ENCODE assay signal across 8 mouse cellular contexts in genomic region chr7:29179323-29179722, GRCm38 (mm10). TPM values are rescaled to one million over a fixed set of nuclear protein-coding genes. Genes with fewer than 3 reads are reported as not detected.
DNase-seq lines count a peak whose midpoint lies in the region; ATAC-seq and TF ChIP-seq lines count a peak whose summit lies in the region.

No protein-coding gene starts in this region.

- WGBS in kidney, embryonic 15.5 days, result 38% methylated on average over 7 of the region's 7 CpGs
- WGBS in heart, embryonic 15.5 days, result 22% methylated on average over 7 of the region's 7 CpGs
- 13% methylated on average over 7 of the region's 7 CpGs for WGBS in liver, postnatal 0 days (ENCODE audit: insufficient replicate concordance)
- WGBS in stomach, postnatal 0 days, result 19% methylated on average over 7 of the region's 7 CpGs

- no peak for TF ChIP-seq CTCF in liver, postnatal 0 days (IDR thresholded peaks at IDR 0.05; ENCODE audit: low read depth)
- no peak for TF ChIP-seq CTCF in stomach, postnatal 0 days (IDR thresholded peaks at IDR 0.05; ENCODE audit: low read depth)

- peak overlapping the region; percentile 76 for H3K9ac ChIP-seq in kidney, embryonic 15.5 days
- 0 out of 2 replicates have a peak overlapping the region, but pooled peaks have one; percentile 82 for H3K9ac ChIP-seq in heart, embryonic 15.5 days
- H3K9ac ChIP-seq in liver, postnatal 0 days (replicated peaks), result peak overlapping the region; percentile 86
- peak overlapping the region; percentile 50 for H3K9ac ChIP-seq in stomach, postnatal 0 days (ENCODE audit: low read length)

- H3K9me3 ChIP-seq in kidney, embryonic 15.5 days (replicated peaks), result no peaks in the 10 kb centered on the region
- H3K9me3 ChIP-seq in heart, embryonic 15.5 days (replicated peaks), result no peaks in the 10 kb centered on the region
- no peaks in the 10 kb centered on the region for H3K9me3 ChIP-seq in liver, postnatal 0 days (ENCODE audit: low read length)
- H3K9me3 ChIP-seq in stomach, postnatal 0 days (ENCODE audit: control insufficient read depth, low read length), result no peaks in the 10 kb centered on the region

- peaks cover 18% of the 10 kb centered on the region for H3K4me1 ChIP-seq in kidney, embryonic 15.5 days
- H3K4me1 ChIP-seq in heart, embryonic 15.5 days (replicated peaks), result peaks cover 13% of the 10 kb centered on the region
- H3K4me1 ChIP-seq in liver, postnatal 0 days (ENCODE audit: insufficient read depth), result peaks cover 16% of the 10 kb centered on the region
- H3K4me1 ChIP-seq in stomach, postnatal 0 days (replicated peaks; ENCODE audit: control insufficient read depth, insufficient read depth), result peaks cover 4% of the 10 kb centered on the region; the same call in 1 of the 2 replicates

- no peak overlapping the region for H3K27ac ChIP-seq in kidney, embryonic 15.5 days
- H3K27ac ChIP-seq in heart, embryonic 15.5 days, result no peak overlapping the region
- peak overlapping the region; percentile 82 for H3K27ac ChIP-seq in liver, postnatal 0 days (ENCODE audit: low read depth)
- 0 out of 2 replicates have a peak overlapping the region, but pooled peaks have one; percentile 46 for H3K27ac ChIP-seq in stomach, postnatal 0 days (replicated peaks)

- no peak for TF ChIP-seq EP300 in liver, postnatal 0 days (IDR thresholded peaks at IDR 0.05; ENCODE audit: low read depth)
- TF ChIP-seq EP300 in stomach, postnatal 0 days (optimal IDR thresholded peaks at IDR 0.05), result no peak

- DNase-seq in kidney, postnatal 14 days, result no peak
- DNase-seq in Muller cell, postnatal 12 days (ENCODE audit: inconsistent ontology term), result peak; percentile 68
- peak; percentile 37 for DNase-seq in liver, postnatal 0 days
- peak; percentile 43 for DNase-seq in stomach, postnatal 0 days (ENCODE audit: low spot score)
- DNase-seq in ovary, adult 18-20 months (ENCODE audit: low spot score), result no peak
- no peak for DNase-seq in kidney, postnatal 10 days

- peaks cover 34% of the 10 kb centered on the region for H3K36me3 ChIP-seq in kidney, embryonic 15.5 days
- peaks cover 24% of the 10 kb centered on the region for H3K36me3 ChIP-seq in heart, embryonic 15.5 days
- H3K36me3 ChIP-seq in liver, postnatal 0 days (replicated peaks; ENCODE audit: insufficient read depth, low read length), result peaks cover 29% of the 10 kb centered on the region
- peaks cover 18% of the 10 kb centered on the region for H3K36me3 ChIP-seq in stomach, postnatal 0 days (ENCODE audit: control insufficient read depth, insufficient read depth, low read length)

- no peak for ATAC-seq in kidney, embryonic 15.5 days (replicated peaks; ENCODE audit: low FRiP score)
- no peak for ATAC-seq in heart, embryonic 15.5 days (replicated peaks; ENCODE audit: insufficient number of reproducible peaks, insufficient read depth, low FRiP score, low read depth)
- ATAC-seq in liver, postnatal 0 days, result peak; percentile 32; the same call in 1 of the 2 replicates
- peak; percentile 30 for ATAC-seq in stomach, postnatal 0 days (ENCODE audit: low FRiP score, low TSS enrichment)

- peak overlapping the region; percentile 78 for H3K4me3 ChIP-seq in kidney, embryonic 15.5 days (replicated peaks)
- peak overlapping the region; percentile 91 for H3K4me3 ChIP-seq in heart, embryonic 15.5 days
- H3K4me3 ChIP-seq in liver, postnatal 0 days (ENCODE audit: low read depth, low read length), result peak overlapping the region; percentile 88
- H3K4me3 ChIP-seq in stomach, postnatal 0 days (ENCODE audit: low read depth, low read length), result peak overlapping the region; percentile 81

- peak overlapping the region; percentile 80 for H3K4me2 ChIP-seq in kidney, embryonic 15.5 days
- peak overlapping the region; percentile 71 for H3K4me2 ChIP-seq in heart, embryonic 15.5 days
- peak overlapping the region; percentile 95 for H3K4me2 ChIP-seq in liver, postnatal 0 days (ENCODE audit: low read depth, low read length)
- H3K4me2 ChIP-seq in stomach, postnatal 0 days (replicated peaks; ENCODE audit: low read depth), result peak overlapping the region; percentile 86

- peaks cover 7% of the 10 kb centered on the region for H3K27me3 ChIP-seq in kidney, embryonic 15.5 days
- H3K27me3 ChIP-seq in heart, embryonic 15.5 days, result peaks cover under 1% of the 10 kb centered on the region; the same call in 1 of the 2 replicates
- no peaks in the 10 kb centered on the region for H3K27me3 ChIP-seq in liver, postnatal 0 days (ENCODE audit: insufficient read depth, low read length)
- H3K27me3 ChIP-seq in stomach, postnatal 0 days (ENCODE audit: control insufficient read depth, insufficient read depth, low read length), result no peaks in the 10 kb centered on the region

RNA-seq across cellular contexts. Expression of gene Psmd8, which starts 1.2 kb away (rescaled TPM):
- 263 and 266 TPM in 2 replicates for polyA plus RNA-seq in kidney, embryonic 15.5 days (2015; fragmentation: Nextera tagmentation; extraction: Ambion mirVana)
- polyA plus RNA-seq in heart, embryonic 15.5 days (2015; fragmentation: Nextera tagmentation; extraction: Ambion mirVana), result 204 and 207 TPM in 2 replicates
- 143 TPM in 2 replicates for polyA plus RNA-seq in liver, postnatal 0 days (2015; fragmentation: Nextera tagmentation; extraction: Ambion mirVana)
- 262 and 269 TPM in 2 replicates for polyA plus RNA-seq in stomach, postnatal 0 days (2015; fragmentation: Nextera tagmentation; extraction: Ambion mirVana)

RNA-seq across cellular contexts. Expression of gene Spred3, which starts 9.1 kb away (rescaled TPM):
- 3.4 and 4.0 TPM in 2 replicates for polyA plus RNA-seq in kidney, embryonic 15.5 days (2015; fragmentation: Nextera tagmentation; extraction: Ambion mirVana)
- 1.2 and 1.5 TPM in 2 replicates for polyA plus RNA-seq in heart, embryonic 15.5 days (2015; fragmentation: Nextera tagmentation; extraction: Ambion mirVana)
- polyA plus RNA-seq in liver, postnatal 0 days (2015; fragmentation: Nextera tagmentation; extraction: Ambion mirVana), result 0.13 and 0.21 TPM in 2 replicates
- 0.95 and 1.0 TPM in 2 replicates for polyA plus RNA-seq in stomach, postnatal 0 days (2015; fragmentation: Nextera tagmentation; extraction: Ambion mirVana)

RNA-seq across cellular contexts. Expression of gene Ggn, which starts 9.3 kb away (rescaled TPM):
- 0.72 and 1.00 TPM in 2 replicates for polyA plus RNA-seq in kidney, embryonic 15.5 days (2015; fragmentation: Nextera tagmentation; extraction: Ambion mirVana)
- 0.28 and 0.53 TPM in 2 replicates for polyA plus RNA-seq in heart, embryonic 15.5 days (2015; fragmentation: Nextera tagmentation; extraction: Ambion mirVana)
- not detected in 2 replicates for polyA plus RNA-seq in liver, postnatal 0 days (2015; fragmentation: Nextera tagmentation; extraction: Ambion mirVana)
- polyA plus RNA-seq in stomach, postnatal 0 days (2015; fragmentation: Nextera tagmentation; extraction: Ambion mirVana), result 0.29 and 0.46 TPM in 2 replicates

RNA-seq across cellular contexts. Expression of gene Fam98c, which starts 23.3 kb away (rescaled TPM):
- polyA plus RNA-seq in kidney, embryonic 15.5 days (2015; fragmentation: Nextera tagmentation; extraction: Ambion mirVana), result 19.4 and 21.4 TPM in 2 replicates
- polyA plus RNA-seq in heart, embryonic 15.5 days (2015; fragmentation: Nextera tagmentation; extraction: Ambion mirVana), result 15.6 and 19.9 TPM in 2 replicates
- polyA plus RNA-seq in liver, postnatal 0 days (2015; fragmentation: Nextera tagmentation; extraction: Ambion mirVana), result 10.5 and 12.5 TPM in 2 replicates
- 32.8 and 38.8 TPM in 2 replicates for polyA plus RNA-seq in stomach, postnatal 0 days (2015; fragmentation: Nextera tagmentation; extraction: Ambion mirVana)

RNA-seq across cellular contexts. Expression of gene Catsperg1, which starts 34.5 kb away (rescaled TPM):
- polyA plus RNA-seq in kidney, embryonic 15.5 days (2015; fragmentation: Nextera tagmentation; extraction: Ambion mirVana), result 0.96 and 1.1 TPM in 2 replicates
- polyA plus RNA-seq in heart, embryonic 15.5 days (2015; fragmentation: Nextera tagmentation; extraction: Ambion mirVana), result 0.25 and 0.84 TPM in 2 replicates
- polyA plus RNA-seq in liver, postnatal 0 days (2015; fragmentation: Nextera tagmentation; extraction: Ambion mirVana), result 0.09 and 0.17 TPM in 2 replicates
- 0.29 and 0.65 TPM in 2 replicates for polyA plus RNA-seq in stomach, postnatal 0 days (2015; fragmentation: Nextera tagmentation; extraction: Ambion mirVana)

Comparison
In these comparisons a context has a peak if more than half of its experiments do, and no peak if none do; other contexts are left out.
1. ATAC-seq: peak in liver, postnatal 0 days (single experiment) and stomach, postnatal 0 days (single experiment); none in kidney, embryonic 15.5 days (single experiment) and heart, embryonic 15.5 days (single experiment).
2. H3K27ac ChIP-seq: peak in liver, postnatal 0 days (single experiment) and stomach, postnatal 0 days (single experiment); none in kidney, embryonic 15.5 days (single experiment) and heart, embryonic 15.5 days (single experiment).
3. DNase-seq: peak in Muller cell, postnatal 12 days (single experiment), liver, postnatal 0 days (single experiment) and stomach, postnatal 0 days (single experiment); none in kidney, postnatal 14 days (single experiment), ovary, adult 18-20 months (single experiment) and kidney, postnatal 10 days (single experiment).
4. Peak in every context shown above with its lines, with median percentiles within 50 percentile points of each other: H3K4me2 ChIP-seq, H3K4me3 ChIP-seq and H3K9ac ChIP-seq.